Mouse (Mus musculus): Measurements from ENCODE around the gene Tmigd3.

GRCm38 (mm10) chr3:105973411-105973810 lies 102.7 kb downstream of the Tmigd3 start, which contains the start of gene Ovgp1:
- TF ChIP-seq CTCF (IDR thresholded peaks at IDR 0.05; ENCODE audit: control insufficient read depth, insufficient read depth, insufficient read length) (no peak), MYOG (IDR thresholded peaks at IDR 0.05; ENCODE audit: control insufficient read depth, extremely low read depth, insufficient read length) (no peak), USF1 (IDR thresholded peaks at IDR 0.05; ENCODE audit: low read depth) (no peak), CEBPB (IDR thresholded peaks at IDR 0.05; ENCODE audit: low read depth) (no peak)
